Mouse (Mus musculus) adrenal gland, postnatal 14 days (tissue): ENCODE data around the gene Sorcs2. TPM values are rescaled to one million over a fixed set of nuclear protein-coding genes. Genes with fewer than 3 reads are reported as not detected.

Source experiments
- DNase-seq: peaks from one replicate; pipeline ENCODE4 v3.0.0; 2021; ENCODE audit warnings: mixed read lengths
- long read RNA-seq, 2 experiments: library from polyadenylated mRNA; stranded (forward); transcript quantifications; one replicate each; pipeline ENCODE4 v2.0.0; 2021
- total RNA-seq: library from RNA; stranded (reverse); gene quantifications from 2 replicates; pipeline ENCODE4 v1.2.3, GENCODE M21; 2021

Gene Sorcs2
- 10.1 and 10.3 TPM in 2 replicates for total RNA-seq
- long read RNA-seq, experiment 1, partial matches to known transcripts, result 1 of 1 reads
- long read RNA-seq, experiment 1, other reads (novel, unspliced or antisense), result 0 of 1 reads
- long read RNA-seq, experiment 2, full-length matches to known transcripts, result 2 of 9 reads
- long read RNA-seq, experiment 2, partial matches to known transcripts, result 0 of 9 reads
- long read RNA-seq, experiment 2, other reads (novel, unspliced or antisense), result 7 of 9 reads

DNA sequence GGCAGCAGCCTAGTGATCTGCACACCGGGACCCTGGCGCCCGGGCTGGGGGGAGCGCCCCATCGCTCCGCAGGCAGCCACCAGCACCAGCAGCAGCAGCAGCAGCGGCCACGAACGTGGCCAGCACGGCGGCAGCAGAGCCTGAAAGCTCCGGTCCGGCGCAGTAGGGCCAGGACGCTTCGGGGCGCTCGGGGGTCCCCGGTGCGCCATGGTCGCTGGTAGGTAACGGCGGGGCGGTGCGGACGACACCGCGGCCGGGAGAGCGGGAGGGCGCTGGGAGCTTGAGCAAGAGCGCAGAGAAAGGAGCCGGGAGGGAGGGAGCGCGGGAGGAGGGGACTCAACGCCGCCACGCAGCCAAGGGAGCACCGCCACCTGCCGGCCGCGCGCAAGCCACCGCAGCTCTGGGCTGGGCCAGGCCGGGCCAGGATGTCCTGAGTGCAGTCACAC is at the start of gene Sorcs2:
Gene Sorcs2 (minus strand): TSS at position 303 of the 446 bp plus-strand sequence.
- peak; percentile 92 for DNase-seq

DNA sequence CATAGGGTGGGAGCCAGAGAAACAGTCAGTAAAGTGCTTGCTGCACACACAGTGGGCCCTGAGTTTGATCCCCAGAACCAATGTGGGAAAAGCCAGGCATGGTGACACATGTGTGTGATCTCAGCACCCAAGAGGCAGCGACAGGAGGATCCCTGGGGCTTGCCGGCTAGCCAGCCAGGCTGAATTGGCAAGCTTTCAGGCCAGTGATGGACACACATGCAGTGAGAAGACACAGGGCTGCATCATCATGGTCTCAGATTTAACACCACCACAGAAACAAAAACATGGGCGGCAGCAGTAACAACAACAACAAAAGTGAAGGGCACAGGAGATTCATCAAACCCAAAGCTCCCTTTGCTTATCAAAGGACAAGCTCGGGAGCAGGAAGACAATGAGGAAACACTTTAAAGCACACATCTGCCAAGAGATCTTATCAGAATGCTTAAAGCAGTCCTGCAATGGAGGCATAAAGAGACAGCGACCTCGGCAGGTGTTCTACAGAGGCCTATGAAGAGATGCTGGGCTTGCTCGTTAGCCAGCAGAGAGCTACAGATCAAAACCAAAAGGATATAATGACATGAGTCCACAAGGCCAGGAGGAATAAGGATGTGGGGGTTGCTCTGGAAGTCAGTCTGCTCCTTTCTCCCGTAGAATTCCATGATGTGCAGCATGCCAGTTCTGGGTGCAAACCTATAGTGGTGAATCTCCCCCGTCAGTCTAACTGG is 48.4 kb upstream of the Sorcs2 start:
- DNase-seq, result peak; percentile 63

DNA sequence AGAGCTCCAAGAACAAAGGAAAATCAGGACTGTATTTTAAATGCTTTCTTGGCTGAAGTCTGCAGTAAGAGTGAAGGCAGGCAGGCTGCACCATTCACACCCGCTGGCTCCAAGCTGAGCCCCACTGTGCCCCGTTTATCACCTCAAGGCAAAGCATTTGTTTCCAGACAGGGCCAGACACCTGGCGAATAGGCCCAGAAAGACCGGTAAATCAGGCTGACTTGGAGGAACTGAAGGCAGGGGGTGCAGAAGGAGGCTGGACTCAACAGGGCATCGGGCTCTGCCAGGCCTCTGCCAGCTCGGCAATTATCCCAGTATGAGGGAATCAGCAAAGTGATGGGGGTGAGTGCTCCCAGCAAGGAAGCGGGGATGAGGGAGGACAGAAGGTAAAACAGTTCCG is 47.1 kb upstream of the Sorcs2 start:
- DNase-seq, result no peak

DNA sequence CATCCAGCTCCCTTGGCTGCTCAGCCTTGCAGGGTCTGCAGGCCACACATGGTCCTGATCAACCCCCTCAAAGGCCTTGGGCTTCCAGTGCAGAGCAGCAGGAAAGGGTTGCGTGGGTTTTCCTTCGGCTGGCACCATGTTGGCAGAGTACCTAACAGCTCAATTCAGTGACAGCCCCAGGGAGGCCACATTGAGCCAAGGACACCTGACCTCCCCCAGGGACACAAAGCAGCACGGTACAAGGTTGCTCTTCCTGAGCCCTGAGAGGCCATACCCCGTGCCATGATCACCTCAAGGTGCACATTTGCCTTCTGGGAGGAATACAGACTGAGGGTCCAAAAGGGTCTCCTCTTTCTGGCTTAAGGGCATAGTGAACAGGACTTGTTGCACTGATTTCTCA is 46.7 kb upstream of the Sorcs2 start:
- peak; percentile 67 for DNase-seq

DNA sequence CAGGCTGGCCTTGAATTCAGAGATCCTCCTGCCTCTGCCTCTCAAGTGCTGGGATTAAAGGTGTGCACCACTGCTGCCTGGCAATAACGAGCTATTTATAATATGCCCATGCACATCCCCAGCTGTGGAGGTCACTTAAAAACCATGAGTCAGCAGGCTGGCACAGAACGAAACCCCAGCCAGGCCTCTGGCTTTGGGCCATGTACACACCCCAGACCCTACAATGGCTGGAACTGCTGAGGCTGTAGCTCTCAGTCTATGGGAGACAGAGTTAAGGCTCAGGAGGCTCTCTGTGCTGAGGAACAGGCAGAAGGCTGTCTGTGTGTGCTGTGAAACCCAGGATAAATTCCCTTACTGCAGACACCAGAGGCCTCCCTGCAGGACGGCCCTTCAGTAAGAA is 42.8 kb upstream of the Sorcs2 start:
- peak; percentile 62 for DNase-seq

DNA sequence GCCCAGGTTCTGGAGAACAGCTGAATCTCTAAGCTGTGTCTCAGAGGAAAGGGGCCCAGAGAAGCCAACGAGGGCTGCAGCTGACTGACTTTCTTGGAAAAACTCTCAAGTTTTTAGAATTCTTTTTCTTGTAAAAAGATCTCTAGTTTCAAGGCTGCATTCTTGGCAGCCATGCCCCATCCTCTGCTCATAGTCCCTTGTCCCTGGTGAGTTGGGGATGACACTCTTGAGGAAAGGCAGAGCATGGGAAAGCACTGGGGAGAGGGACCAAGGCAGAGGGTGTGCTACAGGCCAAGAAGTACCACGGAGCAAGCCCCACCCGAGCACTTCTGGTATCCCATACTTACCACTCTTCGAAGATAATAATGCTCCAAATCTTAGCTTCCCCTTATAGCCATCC is 38.9 kb upstream of the Sorcs2 start:
- DNase-seq, result no peak

DNA sequence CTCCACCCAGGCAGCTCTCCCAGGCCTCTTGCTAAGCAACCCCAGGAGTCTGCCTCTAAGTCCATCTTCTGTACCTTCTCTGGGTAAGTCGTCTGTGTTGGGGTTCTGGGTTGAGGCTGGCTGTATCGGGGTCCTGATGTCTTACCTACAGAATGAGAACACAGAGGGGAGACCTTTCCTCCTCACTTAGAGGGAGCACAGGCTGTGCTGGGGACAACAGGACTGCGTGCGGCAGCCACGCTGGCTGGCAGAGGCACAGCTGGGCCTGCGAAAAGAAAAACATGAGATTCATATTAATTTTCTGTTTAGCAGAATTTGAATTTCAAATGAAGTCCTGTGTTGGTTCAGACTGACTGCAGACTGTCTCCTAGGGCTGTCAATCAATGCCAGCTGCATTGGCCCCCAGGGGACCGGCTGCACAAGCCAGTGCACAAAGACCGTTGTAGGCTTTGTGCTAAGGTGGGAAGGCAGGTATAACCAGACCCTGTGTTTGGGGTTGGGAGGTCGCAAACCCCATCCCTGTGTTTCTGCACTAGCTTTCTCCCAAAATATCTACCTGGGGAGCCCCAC is 36.5 kb upstream of the Sorcs2 start:
- no peak for DNase-seq

DNA sequence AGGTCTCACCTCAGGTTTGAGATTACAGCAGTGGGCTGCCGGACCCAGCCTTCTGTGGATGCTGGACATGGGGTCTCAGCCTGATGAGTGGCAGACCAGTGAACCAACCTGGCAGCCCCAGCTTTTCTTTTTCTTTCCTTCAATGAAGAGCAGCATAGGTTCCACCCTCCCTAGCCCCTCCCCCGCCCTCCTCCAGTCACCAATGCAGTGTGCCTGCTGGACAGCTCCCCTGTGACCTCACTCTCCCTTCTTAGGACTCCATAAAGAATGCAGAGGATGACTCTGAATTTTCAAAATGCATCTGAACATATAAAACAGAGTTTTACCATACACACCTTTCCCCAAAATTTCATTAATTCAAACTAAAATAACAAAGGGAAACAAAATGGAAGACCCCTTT is 33.8 kb upstream of the Sorcs2 start:
- DNase-seq, result no peak

DNA sequence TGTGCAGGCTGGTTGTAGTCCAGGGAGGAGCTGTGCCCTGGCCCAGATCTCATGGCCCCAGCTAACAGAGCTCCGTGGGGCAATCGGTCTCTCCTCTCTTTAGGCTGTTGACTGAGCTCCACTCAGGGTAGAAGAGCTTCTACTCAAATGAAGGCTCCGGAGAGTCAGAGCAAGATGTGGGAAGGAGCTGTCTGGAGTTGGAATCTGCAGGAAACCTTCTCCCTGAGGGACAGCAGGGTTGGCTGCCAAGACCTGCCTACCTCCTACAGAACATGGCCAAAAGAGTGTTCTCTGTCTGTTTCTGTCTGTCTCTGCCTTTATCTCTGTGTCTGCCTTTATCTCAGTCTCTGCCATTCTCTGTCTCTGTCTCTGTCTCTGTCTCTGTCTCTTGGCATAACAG is 31.6 kb upstream of the Sorcs2 start:
- DNase-seq, result no peak

DNA sequence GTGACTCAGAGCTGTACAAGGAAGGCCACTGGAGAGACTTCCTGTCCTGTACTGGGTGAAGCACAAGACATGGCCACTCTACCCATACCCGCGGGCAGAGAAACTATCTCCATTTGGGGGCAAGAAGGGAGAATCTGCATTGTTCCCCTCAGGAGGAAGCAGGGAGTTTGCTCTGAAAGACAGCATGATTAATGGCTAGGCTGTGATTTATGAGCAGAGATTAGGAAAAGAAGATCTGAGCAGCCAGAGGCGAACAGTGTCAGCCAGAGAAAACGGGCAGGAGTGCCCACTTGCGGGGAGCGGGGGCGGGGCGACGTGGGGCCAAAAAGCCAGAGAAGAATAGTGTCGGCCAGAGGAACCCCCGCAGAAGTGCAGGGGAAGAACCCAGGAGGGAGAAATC is 29.9 kb upstream of the Sorcs2 start:
- peak; percentile 62 for DNase-seq

DNA sequence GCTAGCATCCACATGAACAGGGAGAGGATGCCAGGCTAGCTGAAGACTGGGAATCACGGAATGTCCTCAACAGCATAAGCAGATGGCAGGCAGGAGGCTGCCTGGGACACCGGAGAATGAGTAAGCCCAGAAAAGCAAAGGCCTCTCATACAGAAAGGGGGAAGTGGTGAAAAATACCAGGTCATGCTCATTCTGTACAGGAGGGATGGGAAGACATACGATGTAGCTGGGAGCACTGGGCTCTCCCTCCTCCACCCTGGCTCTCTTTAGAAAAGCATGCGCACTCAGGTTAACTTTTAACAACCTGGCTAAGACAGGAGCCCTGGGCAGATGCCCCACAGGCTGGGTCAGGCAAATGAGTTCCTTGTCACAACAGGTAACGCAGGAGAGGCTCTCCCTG is 28.5 kb upstream of the Sorcs2 start:
- DNase-seq, result no peak

DNA sequence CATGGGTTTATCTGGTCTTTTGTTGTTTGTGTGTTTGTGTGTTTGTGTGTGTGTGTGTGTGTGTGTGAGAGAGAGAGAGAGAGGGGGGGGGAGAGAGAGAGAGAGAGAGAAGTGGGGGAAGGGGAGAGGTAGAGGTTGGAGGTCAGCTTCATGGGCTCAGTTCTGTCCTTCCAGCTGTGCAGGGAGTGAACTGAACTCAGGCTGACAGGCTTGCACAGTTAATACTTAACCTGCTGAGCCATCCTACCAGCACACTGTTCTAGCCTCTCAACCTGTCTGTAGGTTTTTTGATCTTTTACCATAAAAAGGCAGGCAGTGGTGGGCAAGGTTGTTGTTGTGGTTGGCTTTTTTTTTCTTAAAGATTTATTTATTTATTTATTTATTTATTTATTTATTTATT is 26.7 kb upstream of the Sorcs2 start:
- no peak for DNase-seq

DNA sequence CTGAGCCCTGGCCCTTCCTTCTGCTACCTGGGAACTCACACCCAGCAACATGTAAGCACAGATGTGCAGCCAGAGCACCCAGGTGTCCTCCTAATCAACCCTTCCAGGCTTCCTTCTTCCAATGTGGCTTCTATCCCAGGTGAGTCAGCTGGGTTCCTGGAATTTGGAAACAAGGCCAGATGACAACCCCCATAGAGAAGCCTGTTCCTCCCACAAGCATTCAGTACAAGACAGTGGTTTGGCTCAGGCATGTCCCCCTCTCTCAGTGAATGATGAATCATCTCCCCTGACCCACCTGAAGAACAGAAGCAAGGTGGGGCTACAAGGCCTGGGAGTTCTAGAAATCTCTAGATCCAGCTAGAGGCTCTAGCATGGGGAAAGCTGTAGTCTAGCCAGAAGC is 24.8 kb upstream of the Sorcs2 start:
- no peak for DNase-seq

DNA sequence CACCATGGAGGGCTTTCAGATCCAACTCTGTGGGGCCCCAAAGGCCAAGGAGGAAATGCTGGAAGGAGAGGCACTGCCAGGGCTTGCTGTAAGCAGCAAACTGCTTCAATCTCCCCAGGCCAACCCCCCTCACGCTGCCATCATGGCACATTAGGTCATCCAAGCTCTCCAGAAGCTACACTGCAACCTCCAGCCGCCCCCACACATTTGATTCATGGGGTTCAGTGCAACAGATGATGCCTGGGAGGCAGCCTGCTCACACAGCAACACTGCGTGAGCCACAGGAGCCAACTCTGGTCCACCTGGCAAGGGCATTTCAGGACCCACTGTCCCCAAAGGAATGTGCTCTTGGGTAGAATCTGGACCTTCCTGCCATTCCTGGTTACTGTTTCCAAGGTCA is 21.9 kb upstream of the Sorcs2 start:
- DNase-seq, result no peak

DNA sequence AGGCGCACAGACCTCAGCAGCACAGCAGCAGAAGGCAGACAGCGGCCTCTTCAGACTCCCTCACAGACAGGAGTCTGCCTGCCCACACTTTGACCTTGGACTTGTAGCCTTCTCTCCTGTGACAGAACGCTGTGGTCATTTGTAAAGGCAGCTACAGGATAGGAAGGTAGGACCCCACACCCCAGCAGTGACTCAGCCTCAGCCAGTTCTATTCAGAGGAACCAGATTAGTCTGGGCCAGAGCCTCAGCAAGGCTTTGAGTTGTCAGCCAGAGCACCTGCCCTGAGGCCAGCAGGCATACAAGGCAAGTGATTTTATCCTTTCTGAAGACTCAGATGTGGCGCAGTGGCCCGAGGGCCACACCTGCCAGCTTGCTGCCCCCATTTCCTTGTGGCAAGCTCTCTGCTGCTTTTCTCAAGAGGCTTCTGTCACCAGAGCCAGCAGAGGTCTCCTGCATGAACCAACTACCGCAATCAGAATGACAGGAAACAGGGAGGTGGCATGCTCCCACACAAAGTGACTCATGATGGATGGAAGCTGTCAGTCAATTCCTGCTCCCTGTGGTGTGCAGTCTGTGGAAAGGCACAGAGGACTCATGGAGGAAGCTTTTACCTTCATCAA is 16.9 kb upstream of the Sorcs2 start:
- DNase-seq, result peak; percentile 36

DNA sequence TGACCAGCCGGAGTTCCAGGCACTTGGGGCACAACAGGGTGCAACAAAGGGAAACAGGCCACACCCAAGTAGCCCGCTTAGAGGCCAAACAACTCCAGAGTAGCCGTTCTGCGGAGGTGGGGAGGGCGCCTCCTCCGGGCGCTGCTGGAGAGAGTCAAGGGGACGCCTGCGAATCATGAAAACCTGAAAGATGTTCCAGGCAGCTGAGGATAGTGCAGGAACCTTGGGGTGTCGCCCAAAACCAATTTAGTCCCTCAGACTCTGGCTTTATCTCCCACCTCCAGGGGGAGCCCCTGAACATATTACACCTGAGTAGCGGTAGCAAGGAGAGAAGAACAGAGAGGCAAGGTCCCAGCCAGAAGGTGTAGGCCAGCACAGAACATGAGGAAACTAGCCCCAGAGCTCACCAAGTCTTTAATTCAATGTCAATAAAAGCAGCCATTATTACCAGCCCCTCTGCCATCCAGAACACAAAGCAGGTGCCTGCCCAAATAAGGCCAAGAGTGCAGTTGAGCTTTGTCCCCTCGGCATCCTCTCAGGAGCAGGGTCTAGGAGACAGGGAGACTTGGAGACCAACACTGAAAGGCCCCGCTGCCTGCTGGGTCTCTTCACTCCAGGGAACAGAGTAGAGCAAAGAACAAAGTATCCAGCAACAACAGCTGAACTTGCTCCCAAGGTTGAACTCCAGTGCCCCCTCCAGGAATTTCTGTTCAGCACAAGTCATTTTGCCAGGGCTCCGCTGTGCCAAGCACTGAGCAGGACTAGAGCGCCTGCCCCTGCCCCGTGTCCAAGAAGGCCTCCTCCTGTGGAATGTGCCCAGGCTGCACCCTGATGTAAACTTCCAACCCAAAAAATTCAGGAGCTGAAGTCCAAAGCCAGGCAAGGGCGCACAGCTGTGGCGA is 775 bp upstream of the Sorcs2 start:
- peak; percentile 78 for DNase-seq

DNA sequence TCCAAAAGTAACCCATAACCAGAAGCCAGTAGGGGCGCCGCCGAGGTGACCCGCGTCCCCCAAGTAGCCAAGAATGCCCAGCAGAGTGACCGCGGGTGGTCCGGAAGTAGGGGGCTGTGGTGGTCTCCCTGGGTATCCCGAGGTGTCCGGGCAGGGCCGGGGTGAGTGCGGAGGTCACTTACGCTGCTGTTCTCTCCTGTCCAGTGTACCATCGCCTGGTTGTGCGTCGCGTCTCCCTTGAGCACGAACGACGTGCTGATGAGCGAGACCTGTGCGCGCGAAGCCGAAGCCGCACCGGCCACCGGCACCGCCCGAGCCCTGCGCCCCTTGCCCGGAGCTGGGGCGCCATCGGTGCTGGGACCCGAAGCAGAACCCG is 567 bp downstream of the Sorcs2 start:
- peak; percentile 32 for DNase-seq

DNA sequence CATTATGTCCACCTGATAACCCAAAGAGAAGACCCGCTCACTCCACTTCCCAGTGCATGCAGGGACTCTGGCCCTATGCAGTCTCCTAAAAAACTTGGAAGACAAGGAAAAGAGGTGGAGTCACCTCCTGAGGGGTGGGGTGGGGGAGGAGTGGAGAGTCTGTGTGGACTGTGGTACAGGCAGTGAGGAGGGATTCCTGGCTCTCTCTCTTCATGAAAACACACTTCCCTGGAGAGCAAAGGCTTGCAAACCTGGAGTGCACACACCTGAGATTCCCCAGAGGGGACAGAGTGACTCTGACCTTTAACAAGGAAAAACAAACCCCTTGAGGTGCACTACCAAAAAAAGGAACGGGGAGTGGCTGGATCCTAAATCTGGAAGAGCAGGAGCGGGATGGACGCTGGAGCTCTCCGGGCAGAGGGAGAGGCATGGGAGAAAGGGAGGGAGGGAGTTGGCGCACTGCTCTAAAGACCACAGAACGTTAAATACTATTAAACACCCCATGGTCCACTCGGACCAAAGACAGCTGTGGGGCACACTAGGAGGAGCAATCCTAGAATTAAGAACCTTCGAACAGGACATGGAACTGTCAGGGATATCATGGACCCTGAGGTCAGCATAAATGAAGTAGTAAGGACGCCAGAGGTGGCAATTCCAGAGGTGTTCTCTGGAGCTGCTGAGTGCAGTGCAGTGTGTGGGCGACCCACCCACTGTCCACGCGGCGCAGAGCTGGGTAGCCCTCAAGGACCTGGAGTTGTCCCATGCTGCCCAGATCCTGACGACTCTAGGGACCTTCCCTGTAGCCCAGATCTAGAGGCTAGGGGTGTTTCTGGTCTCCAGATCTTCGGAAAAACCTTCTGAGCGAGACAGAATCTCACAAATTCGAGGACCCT is 1.2 kb downstream of the Sorcs2 start:
- no peak for DNase-seq

DNA sequence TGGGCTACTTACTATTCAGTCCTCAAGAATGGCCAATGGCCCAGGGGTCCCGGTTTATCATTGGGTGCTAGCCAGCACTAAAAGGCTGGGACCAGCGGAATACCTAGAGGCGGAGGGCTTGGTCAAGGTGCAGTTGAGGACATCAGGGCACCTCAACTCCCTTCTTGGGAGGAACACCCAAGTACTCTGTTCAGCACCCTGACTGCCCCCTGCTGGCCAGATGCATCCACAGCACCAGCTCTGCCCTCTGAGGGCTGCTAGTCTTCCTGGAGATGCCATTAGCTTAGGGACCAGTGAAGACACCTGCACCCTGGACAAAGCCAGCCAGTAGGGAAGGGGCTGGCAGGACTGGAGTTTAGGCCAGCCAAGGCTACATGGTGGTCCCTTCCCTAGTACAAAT is 1.9 kb downstream of the Sorcs2 start:
- peak; percentile 92 for DNase-seq

DNA sequence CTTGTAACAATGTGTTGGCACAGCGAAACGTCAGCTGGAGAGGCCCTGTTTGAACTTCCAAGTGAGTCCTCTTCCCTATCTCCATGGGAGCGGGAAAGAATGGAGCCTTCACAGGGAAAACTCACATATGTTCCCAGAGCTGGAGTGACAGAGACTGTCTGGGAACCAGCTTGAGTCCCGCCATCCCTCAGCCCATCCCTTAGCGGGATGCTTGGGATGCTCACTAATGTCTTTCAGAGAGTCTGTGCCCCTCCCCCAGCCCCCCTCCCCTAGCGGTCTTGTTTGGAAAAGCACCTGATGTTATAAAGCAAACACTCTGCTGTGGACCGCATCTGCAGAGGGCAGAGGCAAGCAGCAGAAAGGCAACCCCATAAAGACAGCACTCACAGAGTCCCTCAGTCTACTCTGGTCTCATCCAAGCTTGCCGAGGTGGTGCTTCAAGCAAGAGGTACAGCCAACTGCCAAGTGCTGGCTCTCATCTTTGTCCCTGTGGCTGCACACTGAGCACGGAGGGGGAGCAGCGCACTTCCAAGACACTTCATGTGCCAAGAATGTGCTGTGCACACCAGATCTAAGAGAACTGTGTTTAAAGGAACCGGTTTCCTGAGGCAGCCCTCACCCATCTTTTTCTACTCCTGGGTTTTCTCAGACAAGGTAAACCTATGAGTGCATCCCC is 3.0 kb downstream of the Sorcs2 start:
- no peak for DNase-seq

DNA sequence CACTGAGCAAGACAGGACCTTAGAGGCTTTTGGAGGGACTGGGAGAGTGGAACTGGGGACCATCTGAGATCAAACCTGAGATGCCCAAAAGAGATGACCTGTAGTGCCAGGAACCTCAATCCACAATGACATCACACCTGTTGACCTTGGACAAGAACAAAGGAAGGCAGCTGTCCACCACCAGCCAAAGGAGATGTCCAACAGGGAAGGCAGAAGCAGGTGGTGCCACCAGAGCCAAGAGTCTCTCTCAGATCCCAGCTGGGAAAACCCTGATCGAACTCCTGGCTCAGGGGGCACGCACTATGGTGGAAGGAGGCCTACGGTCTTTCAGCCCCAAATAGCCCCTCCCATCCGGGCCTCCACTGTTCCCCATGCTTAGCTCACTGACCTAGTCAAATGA is 6.2 kb downstream of the Sorcs2 start:
- DNase-seq, result no peak
